Mouse (Mus musculus) adrenal gland, postnatal 36 days (tissue): ENCODE results near the gene Rexo4. TPM values are rescaled to one million over a fixed set of nuclear protein-coding genes. Genes with fewer than 3 reads are reported as not detected.
A peak's percentile ranks its signal among the peaks of the same experiment; 100 is the strongest.

Experiments
- DNase-seq, 2 experiments: peaks; one replicate each; pipeline ENCODE4 v3.0.0; 2021; ENCODE audit warnings: mixed read lengths in 1 of 2
- total RNA-seq, 2 experiments: library from RNA; stranded (reverse); gene quantifications; 2 replicates each; pipeline ENCODE4 v1.2.3; 2021

The Rexo4 gene
- total RNA-seq, 2 experiments from 2014 or later, result 27.8 to 39.1 TPM

DNA sequence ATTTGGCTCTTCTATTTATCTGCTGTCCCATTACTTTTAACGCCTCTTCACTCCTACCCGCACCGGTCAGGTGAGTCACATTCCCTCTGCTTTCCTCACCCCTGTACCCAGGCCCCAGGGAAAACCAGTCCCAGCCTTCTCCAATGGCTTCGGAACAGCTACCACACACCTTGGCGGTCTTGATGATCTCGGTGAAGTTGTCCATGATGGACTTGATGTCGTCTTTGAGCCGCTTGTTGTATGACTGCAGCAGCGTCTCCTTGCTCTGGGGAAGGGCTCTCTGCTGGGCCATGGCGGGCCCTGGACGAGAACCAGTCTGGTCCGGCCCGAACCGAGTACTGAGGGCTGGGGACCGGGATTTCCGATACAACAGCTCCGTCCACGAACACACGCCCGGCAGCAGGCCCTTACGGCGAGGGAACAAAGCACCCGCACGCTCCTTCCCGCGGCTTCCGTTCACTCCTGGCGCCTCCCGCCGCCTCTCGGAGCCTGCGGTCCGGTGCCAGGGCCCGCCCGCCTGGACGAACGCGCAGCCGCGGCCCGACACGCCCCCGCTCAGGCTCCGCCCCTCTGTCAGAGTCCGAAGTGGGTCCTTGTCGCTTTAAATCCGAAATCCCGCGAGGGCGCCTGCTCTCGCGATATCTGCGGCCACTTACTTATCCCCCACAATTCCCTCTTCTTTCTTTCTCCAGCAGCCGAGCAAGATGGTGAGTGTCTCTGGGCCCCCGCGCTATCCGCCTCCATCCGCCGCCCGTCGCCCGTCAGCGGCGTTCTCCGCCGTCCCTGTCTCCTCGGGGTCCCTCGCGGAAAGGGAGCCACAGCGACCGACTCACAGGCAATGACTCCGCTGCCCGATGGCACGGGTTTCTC is 53.8 kb downstream of the Rexo4 start, which contains the start of the genes Med22 and Rpl7a:
Gene Med22 (minus strand): TSS at position 554 of the 870 bp plus-strand sequence.
Gene Rpl7a (plus strand): TSS at position 641 of the 870 bp plus-strand sequence.
- DNase-seq, result peak; percentile 100

DNA sequence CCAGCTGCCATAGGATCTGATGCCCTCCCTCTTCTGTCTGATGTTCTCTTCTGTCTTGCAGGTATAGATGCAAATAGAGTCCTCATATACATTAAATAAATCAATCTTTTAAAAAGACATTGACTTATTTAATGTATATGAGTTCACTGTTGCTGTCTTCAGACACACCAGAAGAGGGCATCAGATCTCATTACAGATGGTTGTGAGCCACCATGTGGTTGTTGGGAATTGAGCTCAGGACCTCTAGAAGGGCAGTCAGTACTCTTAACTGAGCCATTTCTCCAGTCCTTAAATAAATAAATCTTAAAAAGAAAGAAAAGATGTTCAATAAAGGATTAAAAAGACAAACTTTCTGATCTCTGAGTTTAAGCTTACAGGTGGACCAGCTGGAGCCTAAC is 54.8 kb downstream of the Rexo4 start:
- DNase-seq, result no peak

DNA sequence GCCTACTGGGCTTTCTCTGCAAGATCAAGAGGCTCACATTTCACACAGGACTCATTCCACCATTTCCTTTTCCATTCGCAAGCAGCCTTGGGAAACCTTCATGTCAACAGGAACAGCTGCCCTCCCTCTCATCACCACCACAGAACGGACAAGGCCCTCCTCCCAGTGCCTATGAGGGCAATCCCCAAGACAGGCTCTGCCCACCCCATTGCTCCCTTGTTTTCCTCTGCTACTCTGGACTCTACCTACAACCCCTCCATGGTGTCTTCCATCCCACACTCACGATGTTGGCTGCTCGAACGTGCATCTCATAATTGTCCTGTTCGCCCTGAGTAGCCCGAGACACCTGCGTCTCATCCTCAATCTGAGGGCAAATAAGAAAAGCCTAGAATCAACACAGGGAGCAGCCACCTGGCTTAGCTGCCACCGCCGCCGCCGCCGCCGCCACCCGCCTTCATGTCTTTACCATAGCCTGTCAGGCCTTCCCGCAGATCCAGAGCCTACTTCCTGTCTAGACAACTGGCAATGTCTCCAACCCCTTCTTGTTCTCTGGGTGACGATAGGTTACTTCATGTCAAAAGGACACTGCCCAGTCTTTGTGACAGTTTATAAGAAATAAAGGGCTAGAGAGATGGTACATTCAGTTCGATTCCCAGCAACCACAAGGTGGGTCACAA is 55.3 kb downstream of the Rexo4 start:
- no peak for DNase-seq

DNA sequence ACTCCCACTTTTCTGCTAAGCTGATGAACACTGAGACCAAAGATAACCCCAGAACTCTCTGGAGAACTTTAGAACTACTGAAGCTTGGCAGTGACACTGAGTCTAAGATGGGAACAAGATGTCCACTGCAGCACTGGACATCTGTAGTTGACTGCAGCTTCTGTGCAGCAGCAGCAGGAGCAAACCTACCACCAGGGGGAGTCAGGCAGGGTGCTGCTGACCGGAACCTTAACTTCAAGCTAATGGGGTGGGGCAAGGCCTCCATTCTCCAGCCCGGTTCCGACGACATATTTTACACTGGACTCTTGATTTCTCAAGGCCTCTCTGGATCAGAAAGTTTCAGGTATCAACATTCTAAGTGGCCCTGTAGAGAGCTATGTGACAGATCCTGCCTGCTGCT is 57.1 kb downstream of the Rexo4 start:
- peak; percentile 60 to 83 for DNase-seq

DNA sequence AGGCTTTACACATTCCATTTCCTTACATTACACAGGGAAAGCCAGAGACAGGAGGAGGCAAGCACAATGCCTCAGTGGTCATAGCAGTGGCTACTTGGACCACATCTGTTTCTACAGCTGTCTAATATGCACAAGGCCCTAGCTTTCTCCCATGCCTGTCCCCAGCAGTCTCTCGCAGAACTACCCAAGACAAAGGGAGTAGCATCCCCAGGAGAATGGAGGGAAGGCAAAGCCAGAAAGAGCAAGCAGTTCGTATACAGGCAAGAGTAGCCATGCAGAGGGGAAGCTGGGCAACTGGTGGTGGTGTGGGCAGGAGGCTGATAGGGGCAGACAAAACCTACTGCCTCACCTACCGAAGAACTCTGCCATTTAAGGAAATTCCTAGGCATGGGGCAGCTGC is 57.8 kb downstream of the Rexo4 start:
- DNase-seq, result no peak

DNA sequence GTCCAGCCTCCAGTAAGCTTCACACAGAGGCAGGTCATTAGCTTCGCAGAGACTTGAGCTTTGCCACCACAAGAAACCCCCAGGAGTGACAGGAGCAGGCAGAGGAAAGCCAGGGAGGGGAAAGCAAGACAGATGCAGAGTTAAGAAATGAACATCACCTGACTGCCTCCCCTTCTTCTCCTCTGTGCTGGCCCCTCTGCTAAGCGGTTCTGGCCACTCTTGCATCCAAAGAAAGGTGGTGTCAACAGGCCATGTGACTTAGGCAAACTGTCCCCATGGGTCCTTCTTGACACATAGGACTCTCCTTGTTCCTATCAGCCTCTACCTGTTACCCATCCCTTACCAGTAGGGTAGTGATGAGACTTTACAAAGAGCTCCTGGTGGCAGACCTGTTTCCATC is 58.2 kb downstream of the Rexo4 start:
- DNase-seq, result no peak

Other genes with a start within 250 kb of the Rexo4 start
- gene Abo, start 99.4 kb downstream of the Rexo4 start, total RNA-seq, result not detected
- gene Surf6, start 61.5 kb downstream of the Rexo4 start, total RNA-seq, result 10 to 100 TPM; 28.5 to 32.7 TPM
- 10 to 100 TPM; 54.5 to 56.6 TPM for gene Med22, start 53.7 kb downstream of the Rexo4 start, total RNA-seq
- 100 to 1,000 TPM; 527 to 531 TPM for gene Rpl7a, start 53.6 kb downstream of the Rexo4 start, total RNA-seq
- gene Surf2, start 48.0 kb downstream of the Rexo4 start, total RNA-seq, result 10 to 100 TPM; 37.5 to 40.1 TPM
- gene Surf1, start 47.9 kb downstream of the Rexo4 start, total RNA-seq, result 100 to 1,000 TPM in 1 of 2 experiments, 10 to 100 TPM in 1; 99.3 to 120 TPM
- gene Surf4, start 30.5 kb downstream of the Rexo4 start, total RNA-seq, result 100 to 1,000 TPM; 190 to 191 TPM
- gene Stkld1, start 30.3 kb downstream of the Rexo4 start, total RNA-seq, result under 1 TPM; 0.13 to 0.46 TPM
- not detected for gene Adamts13, start 9.0 kb upstream of the Rexo4 start, total RNA-seq
- 10 to 100 TPM; 50.9 to 58.8 TPM for gene Cacfd1, start 45.5 kb upstream of the Rexo4 start, total RNA-seq
- under 1 TPM; 0.36 to 0.69 TPM for gene Slc2a6, start 63.6 kb upstream of the Rexo4 start, total RNA-seq
- gene Mymk, start 107.8 kb upstream of the Rexo4 start, total RNA-seq, result not detected
- gene Adamtsl2, start 115.0 kb upstream of the Rexo4 start, total RNA-seq, result 10 to 100 TPM; 15.7 to 31.7 TPM
- 1 to 10 TPM; 1.1 to 1.7 TPM for gene Fam163b, start 178.1 kb upstream of the Rexo4 start, total RNA-seq
- gene Dbh, start 200.8 kb upstream of the Rexo4 start, total RNA-seq, result 100 to 1,000 TPM; 276 to 331 TPM